Mouse (Mus musculus) kidney, embryonic 16.5 days (tissue): ENCODE results near the gene Gm10118. TPM values are rescaled to one million over a fixed set of nuclear protein-coding genes. Genes with fewer than 3 reads are reported as not detected.

Source experiments
- ATAC-seq: fragments of 200-750 bp; cut with Nextera tagmentation; 2 replicates; pipeline ENCODE4 v1.8.0; 2017; ENCODE audit warnings: moderate TSS enrichment; ENCODE audit not compliant: low FRiP score, low TSS enrichment
- H3K27ac ChIP-seq: fragments of 300-500 bp; sonication (generic); 2 replicates; pipeline ENCODE4 v1.5.1; 2014; ENCODE audit warnings: low read length
- H3K27me3 ChIP-seq: fragments of 300-500 bp; sonication (generic); 2 replicates; pipeline ENCODE4 v1.6.1; 2014; ENCODE audit warnings: low read length, control low read depth, mixed read lengths; ENCODE audit not compliant: insufficient read depth
- H3K36me3 ChIP-seq: fragments of 300-500 bp; sonication (generic); 2 replicates; pipeline ENCODE4 v1.6.1; 2014; ENCODE audit warnings: low read length, control low read depth, mixed read lengths; ENCODE audit not compliant: insufficient read depth
- H3K4me1 ChIP-seq: fragments of 300-500 bp; sonication (generic); 2 replicates; pipeline ENCODE4 v1.6.1; 2014; ENCODE audit warnings: low read length, control low read depth, mixed read lengths; ENCODE audit not compliant: insufficient read depth
- H3K4me2 ChIP-seq: fragments of 300-500 bp; sonication (generic); replicated peaks from 2 replicates; pipeline ENCODE4 v1.6.1; 2014; ENCODE audit warnings: low read depth, low read length
- H3K4me3 ChIP-seq: fragments of 300-500 bp; sonication (generic); 2 replicates; pipeline ENCODE4 v1.5.1; 2014; ENCODE audit warnings: mild to moderate bottlenecking, low read length
- H3K9ac ChIP-seq: fragments of 300-500 bp; sonication (generic); replicated peaks from 2 replicates; pipeline ENCODE4 v1.6.1; 2014; ENCODE audit warnings: low read length
- H3K9me3 ChIP-seq: fragments of 300-500 bp; sonication (generic); 2 replicates; pipeline ENCODE4 v1.6.1; 2016; ENCODE audit warnings: low read length, control low read depth
- WGBS: fragments of 180-500 bp; shearing (Covaris S2); extraction: QIAGEN DNeasy Blood & Tissue Kit; methylation state at CpG from one replicate; pipeline ENCODE4 v1.1.7; 2014; 5-methylcytosine and 5-hydroxymethylcytosine counted together
- polyA plus RNA-seq: library from polyadenylated mRNA; unstranded; fragments of >200 nt; fragmentation: Nextera tagmentation; extraction: Ambion mirVana; gene quantifications from 2 replicates; pipeline ENCODE4 v1.2.1, GENCODE M21; 2015

Gm10118 gene
- polyA plus RNA-seq: 0.10 TPM in 1 of 2 replicates, not detected in the other

GRCm38 (mm10) chr10:63927334-63927733 is at the start of gene Gm10118:
Gm10118 (minus strand) TSS chr10:63927434.
- ATAC-seq: no peak
- Histone ChIP-seq H3K4me2 (no peak within 1 kb of the TSS), H3K4me3 (no peak within 1 kb of the TSS), H3K36me3 (no peaks in the 10 kb centered on the region), H3K27me3 (no peaks in the 10 kb centered on the region), H3K9ac (no peak within 1 kb of the TSS), H3K4me1 (no peaks in the 10 kb centered on the region), H3K9me3 (no peaks in the 10 kb centered on the region), H3K27ac (no peak within 1 kb of the TSS)

GRCm38 (mm10) chr10:63972300-63972699 is 45.1 kb upstream of the Gm10118 start:
- H3K27me3 ChIP-seq: no peaks in the 10 kb centered on the region
- H3K9me3 ChIP-seq: no peaks in the 10 kb centered on the region
- 94% methylated on average over 2 of the region's 2 CpGs for WGBS
- H3K27ac ChIP-seq: no peak overlapping the region
- H3K9ac ChIP-seq: no peak overlapping the region
- H3K36me3 ChIP-seq: no peaks in the 10 kb centered on the region
- no peaks in the 10 kb centered on the region for H3K4me1 ChIP-seq
- H3K4me2 ChIP-seq: no peak overlapping the region
- H3K4me3 ChIP-seq: no peak overlapping the region
- no peak for ATAC-seq

GRCm38 (mm10) chr10:63954308-63954930 is 27.2 kb upstream of the Gm10118 start:
- ATAC-seq: 0 out of 2 replicates have a peak, but pooled peaks have one; percentile 31
- no peak overlapping the region for H3K4me3 ChIP-seq
- H3K4me2 ChIP-seq: no peak overlapping the region
- no peak overlapping the region for H3K27ac ChIP-seq
- H3K9me3 ChIP-seq: no peaks in the 10 kb centered on the region
- WGBS: 16% methylated on average over 6 of the region's 7 CpGs
- no peak overlapping the region for H3K9ac ChIP-seq
- no peaks in the 10 kb centered on the region for H3K4me1 ChIP-seq
- H3K36me3 ChIP-seq: no peaks in the 10 kb centered on the region
- no peaks in the 10 kb centered on the region for H3K27me3 ChIP-seq

- 96% methylated on average over 1 of the region's 1 CpGs for WGBS
- no peaks in the 10 kb centered on the region for H3K36me3 ChIP-seq
- ATAC-seq: no peak
Observed at GRCm38 (mm10) chr10:63951481-63951880, 24.2 kb upstream of the Gm10118 start.

GRCm38 (mm10) chr10:63950867-63951266 is 23.6 kb upstream of the Gm10118 start:
- peak; percentile 63; the same call in 1 of the 2 replicates for ATAC-seq
- no peaks in the 10 kb centered on the region for H3K27me3 ChIP-seq

More at GRCm38 (mm10) chr10:63951481-63951880, 24.2 kb upstream of the Gm10118 start:
- Histone ChIP-seq H3K27ac (no peak overlapping the region), H3K4me3 (no peak overlapping the region), H3K4me1 (no peaks in the 10 kb centered on the region), H3K4me2 (no peak overlapping the region), H3K9me3 (no peaks in the 10 kb centered on the region), H3K9ac (no peak overlapping the region), H3K27me3 (no peaks in the 10 kb centered on the region)

GRCm38 (mm10) chr10:63947266-63947665 is 20.0 kb upstream of the Gm10118 start:
- Histone ChIP-seq H3K36me3 (no peaks in the 10 kb centered on the region), H3K4me3 (no peak overlapping the region), H3K9ac (no peak overlapping the region), H3K4me2 (no peak overlapping the region), H3K27ac (no peak overlapping the region), H3K4me1 (no peaks in the 10 kb centered on the region), H3K27me3 (no peaks in the 10 kb centered on the region), H3K9me3 (no peaks in the 10 kb centered on the region)
- ATAC-seq: no peak
- whole genome bisulfite sequencing: 85% methylated on average over 4 of the region's 4 CpGs

More at GRCm38 (mm10) chr10:63950867-63951266, 23.6 kb upstream of the Gm10118 start:
- Histone ChIP-seq H3K4me1 (no peaks in the 10 kb centered on the region), H3K9me3 (no peaks in the 10 kb centered on the region), H3K9ac (no peak overlapping the region), H3K36me3 (no peaks in the 10 kb centered on the region), H3K4me3 (no peak overlapping the region), H3K4me2 (no peak overlapping the region), H3K27ac (no peak overlapping the region)
- WGBS: 52% methylated on average over 8 of the region's 8 CpGs

- Histone ChIP-seq H3K9me3 (no peaks in the 10 kb centered on the region), H3K27me3 (no peaks in the 10 kb centered on the region), H3K27ac (no peak overlapping the region), H3K4me3 (no peak overlapping the region), H3K4me2 (no peak overlapping the region), H3K4me1 (no peaks in the 10 kb centered on the region), H3K9ac (no peak overlapping the region), H3K36me3 (no peaks in the 10 kb centered on the region)
- no peak for ATAC-seq
- 81% methylated on average over 3 of the region's 3 CpGs for WGBS
Observed at GRCm38 (mm10) chr10:63945534-63945933, 18.3 kb upstream of the Gm10118 start.

GRCm38 (mm10) chr10:63933946-63934345 is 6.7 kb upstream of the Gm10118 start:
- Histone ChIP-seq H3K9me3 (no peaks in the 10 kb centered on the region), H3K27me3 (no peaks in the 10 kb centered on the region), H3K27ac (no peak overlapping the region), H3K4me2 (no peak overlapping the region), H3K9ac (no peak overlapping the region), H3K36me3 (no peaks in the 10 kb centered on the region), H3K4me1 (no peaks in the 10 kb centered on the region), H3K4me3 (no peak overlapping the region)
- no peak for ATAC-seq
- WGBS: 70% methylated on average over 5 of the region's 5 CpGs

- no peaks in the 10 kb centered on the region for H3K36me3 ChIP-seq
- H3K9me3 ChIP-seq: no peaks in the 10 kb centered on the region
- ATAC-seq: no peak
- no peaks in the 10 kb centered on the region for H3K27me3 ChIP-seq
- no peaks in the 10 kb centered on the region for H3K4me1 ChIP-seq
- no peak overlapping the region for H3K4me3 ChIP-seq
- H3K4me2 ChIP-seq: no peak overlapping the region
- no peak overlapping the region for H3K9ac ChIP-seq
- no peak overlapping the region for H3K27ac ChIP-seq
Observed at GRCm38 (mm10) chr10:63908878-63909277, 18.4 kb downstream of the Gm10118 start.

- Histone ChIP-seq H3K4me3 (no peak overlapping the region), H3K27me3 (no peaks in the 10 kb centered on the region), H3K9me3 (no peaks in the 10 kb centered on the region), H3K9ac (no peak overlapping the region), H3K36me3 (no peaks in the 10 kb centered on the region), H3K4me2 (no peak overlapping the region), H3K27ac (no peak overlapping the region), H3K4me1 (no peaks in the 10 kb centered on the region)
- ATAC-seq: no peak
Observed at GRCm38 (mm10) chr10:63899891-63900290, 27.3 kb downstream of the Gm10118 start.
